Mouse (Mus musculus) c-Kit-negative CD71-positive TER-119-positive erythroid progenitor cells, embryonic 14.5 days (primary cell): ENCODE results near the gene Gm49361.
A peak's percentile ranks its signal among the peaks of the same experiment; 100 is the strongest.

ENCODE experiments used
- DNase-seq: peaks from one replicate; pipeline ENCODE4 v3.0.0-alpha.2; 2013; ENCODE audit warnings: low read depth, low spot score

Gene Gm49361

GRCm38 (mm10) chr14:57746001-57746771 is at the start of gene Gm49361:
Gm49361 (minus strand) TSS chr14:57746103.
- DNase-seq: peak; percentile 75

- DNase-seq: no peak
Measured at GRCm38 (mm10) chr14:57791171-57791570, 45.3 kb upstream of the Gm49361 start.

- no peak for DNase-seq
Measured at GRCm38 (mm10) chr14:57789759-57790158, 43.9 kb upstream of the Gm49361 start.

GRCm38 (mm10) chr14:57789311-57789710 is 43.4 kb upstream of the Gm49361 start:
- no peak for DNase-seq

GRCm38 (mm10) chr14:57787406-57787805 is 41.5 kb upstream of the Gm49361 start:
- DNase-seq: no peak

- DNase-seq: no peak
Measured at GRCm38 (mm10) chr14:57772157-57772815, 26.4 kb upstream of the Gm49361 start.

GRCm38 (mm10) chr14:57769102-57769501 is 23.2 kb upstream of the Gm49361 start:
- no peak for DNase-seq

GRCm38 (mm10) chr14:57760447-57761412 is 14.8 kb upstream of the Gm49361 start:
- no peak for DNase-seq

- DNase-seq: no peak
Measured at GRCm38 (mm10) chr14:57758237-57758636, 12.3 kb upstream of the Gm49361 start, which contains the start of gene Lats2. Lats2 (minus strand) TSS chr14:57758388.

- no peak for DNase-seq
Measured at GRCm38 (mm10) chr14:57756094-57756493, 10.2 kb upstream of the Gm49361 start.

GRCm38 (mm10) chr14:57755661-57756060 is 9.8 kb upstream of the Gm49361 start:
- DNase-seq: no peak

GRCm38 (mm10) chr14:57753351-57753992 is 7.6 kb upstream of the Gm49361 start:
- no peak for DNase-seq

GRCm38 (mm10) chr14:57751006-57751405 is 5.1 kb upstream of the Gm49361 start:
- DNase-seq: peak; percentile 57

GRCm38 (mm10) chr14:57749501-57749900 is 3.6 kb upstream of the Gm49361 start:
- DNase-seq: no peak

- no peak for DNase-seq
Measured at GRCm38 (mm10) chr14:57745291-57745969, 473 bp downstream of the Gm49361 start.

- no peak for DNase-seq
Measured at GRCm38 (mm10) chr14:57744547-57744946, 1.4 kb downstream of the Gm49361 start.

GRCm38 (mm10) chr14:57740651-57741050 is 5.3 kb downstream of the Gm49361 start:
- DNase-seq: no peak

GRCm38 (mm10) chr14:57737089-57737488 is 8.8 kb downstream of the Gm49361 start:
- no peak for DNase-seq

- DNase-seq: no peak
Measured at GRCm38 (mm10) chr14:57736141-57736540, 9.8 kb downstream of the Gm49361 start.

- no peak for DNase-seq
Measured at GRCm38 (mm10) chr14:57732668-57733293, 13.1 kb downstream of the Gm49361 start.
